Mouse (Mus musculus): ENCODE measurements at regions not wholly inside any gene's neighbourhood (a gene's known extent, or its start where the extent isn't known, plus 50 kb on each side); places are given as distances from the start of the nearest gene placed in this dataset.

DNA sequence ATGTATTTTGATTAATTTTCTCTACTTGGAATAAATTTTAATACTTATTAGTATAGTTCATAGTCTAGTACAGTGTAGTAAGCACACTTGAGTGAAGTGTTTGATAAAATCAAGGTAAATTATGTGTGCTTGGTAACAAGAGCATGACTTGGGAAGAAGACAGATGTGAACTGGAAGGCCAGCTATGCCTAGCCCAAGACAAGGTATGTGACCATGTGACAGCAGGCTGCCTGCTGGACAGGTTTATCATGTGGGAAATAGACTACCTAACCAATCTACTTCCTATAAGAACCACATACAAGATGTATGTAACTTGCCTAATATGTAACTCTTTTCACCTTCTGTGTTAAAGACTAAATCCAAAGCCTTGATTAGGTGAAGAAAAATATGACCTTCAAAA, 122.5 kb downstream of the Areg start:
- Histone ChIP-seq H3K27me3 (ENCODE audit: control insufficient read depth, insufficient read depth, low read length) (no peaks in the 10 kb centered on the region), H3K4me1 (ENCODE audit: control insufficient read depth, insufficient read depth, low read length) (no peaks in the 10 kb centered on the region), H3K4me2 (replicated peaks; ENCODE audit: low read depth, low read length) (no peak overlapping the region), H3K4me3 (ENCODE audit: low read length) (no peak overlapping the region), H3K9me3 (ENCODE audit: control insufficient read depth, low read length) (no peaks in the 10 kb centered on the region), H3K27ac (ENCODE audit: low read depth, low read length) (no peak overlapping the region), H3K9ac (ENCODE audit: low read depth, low read length) (no peak overlapping the region), H3K36me3 (ENCODE audit: control insufficient read depth, insufficient read depth, low read length) (no peaks in the 10 kb centered on the region)
- ATAC-seq (ENCODE audit: low FRiP score, low TSS enrichment): no peak

DNA sequence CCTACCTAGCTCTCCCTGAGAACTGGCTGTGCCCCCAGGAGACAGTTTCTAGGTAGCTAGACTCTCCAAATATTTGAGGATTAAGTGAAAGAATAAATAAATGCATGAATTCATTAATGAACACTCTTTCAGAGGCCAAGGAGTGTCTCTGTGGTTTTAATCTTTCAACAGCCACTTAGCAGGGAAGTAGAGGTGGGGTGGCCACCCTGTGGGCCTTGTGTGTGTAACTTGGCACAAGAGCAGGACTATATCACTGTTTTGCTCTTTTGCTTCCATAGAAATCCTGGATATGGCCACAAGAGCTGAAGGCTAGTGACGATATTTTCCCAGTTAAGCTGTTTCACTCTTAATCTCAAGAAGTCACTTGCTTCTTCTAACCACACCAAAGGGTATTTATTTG, 123.1 kb downstream of the Areg start:
- Histone ChIP-seq H3K9me3 (ENCODE audit: control insufficient read depth, low read length) (no peaks in the 10 kb centered on the region), H3K4me2 (replicated peaks; ENCODE audit: low read depth, low read length) (no peak overlapping the region), H3K4me1 (ENCODE audit: control insufficient read depth, insufficient read depth, low read length) (no peaks in the 10 kb centered on the region), H3K4me3 (ENCODE audit: low read length) (no peak overlapping the region), H3K9ac (ENCODE audit: low read depth, low read length) (no peak overlapping the region), H3K27me3 (ENCODE audit: control insufficient read depth, insufficient read depth, low read length) (no peaks in the 10 kb centered on the region), H3K27ac (ENCODE audit: low read depth, low read length) (no peak overlapping the region), H3K36me3 (ENCODE audit: control insufficient read depth, insufficient read depth, low read length) (no peaks in the 10 kb centered on the region)
- WGBS: 90% methylated on average over 1 of the region's 1 CpGs
- no peak for ATAC-seq (ENCODE audit: low FRiP score, low TSS enrichment)

DNA sequence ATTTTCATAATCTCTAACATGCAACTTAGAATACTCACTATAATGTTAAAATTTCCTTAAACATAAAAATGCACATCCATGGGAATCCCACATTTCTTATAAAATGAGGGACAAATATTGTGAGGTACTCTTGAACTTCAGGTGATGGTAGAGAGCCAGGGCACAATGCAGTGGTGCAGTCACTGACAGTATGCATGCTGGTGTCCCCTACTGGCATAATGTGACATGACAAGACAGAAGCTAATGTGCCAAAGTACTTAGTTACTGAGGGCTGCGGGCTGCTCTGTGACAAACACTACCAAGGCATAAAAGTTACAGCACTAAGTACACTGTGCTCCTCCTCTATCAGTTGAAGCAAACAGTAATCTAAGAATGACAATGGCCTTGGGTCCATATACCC, 131.3 kb downstream of the Areg start:
- Histone ChIP-seq H3K9ac (ENCODE audit: low read depth, low read length) (no peak overlapping the region), H3K27me3 (ENCODE audit: control insufficient read depth, insufficient read depth, low read length) (no peaks in the 10 kb centered on the region), H3K9me3 (ENCODE audit: control insufficient read depth, low read length) (no peaks in the 10 kb centered on the region), H3K36me3 (ENCODE audit: control insufficient read depth, insufficient read depth, low read length) (no peaks in the 10 kb centered on the region), H3K4me2 (replicated peaks; ENCODE audit: low read depth, low read length) (no peak overlapping the region), H3K4me1 (ENCODE audit: control insufficient read depth, insufficient read depth, low read length) (no peaks in the 10 kb centered on the region), H3K4me3 (ENCODE audit: low read length) (no peak overlapping the region), H3K27ac (ENCODE audit: low read depth, low read length) (no peak overlapping the region)
- no peak for ATAC-seq (ENCODE audit: low FRiP score, low TSS enrichment)
- WGBS: 67% methylated on average over 1 of the region's 1 CpGs

DNA sequence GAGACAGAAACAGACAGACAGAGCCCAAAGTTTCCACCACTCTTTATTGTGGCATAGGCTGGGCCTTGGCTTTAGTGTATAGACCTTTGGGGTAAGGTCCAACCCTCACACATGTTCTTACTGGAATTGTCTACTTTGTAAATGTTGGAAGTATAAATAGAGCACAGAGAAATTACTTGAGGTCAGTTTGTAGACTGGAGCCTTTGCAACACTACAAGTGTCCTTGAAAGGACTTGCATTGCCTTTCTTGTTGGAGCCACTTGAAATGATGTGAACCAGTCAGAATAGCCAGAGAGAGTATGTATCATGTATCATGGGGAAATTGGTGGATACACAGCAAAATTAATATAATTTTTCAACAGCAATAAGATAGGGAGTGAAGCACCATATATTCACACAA, 131.4 kb downstream of the Btc start:
- Histone ChIP-seq H3K27me3 (ENCODE audit: control insufficient read depth, insufficient read depth, low read length) (no peaks in the 10 kb centered on the region), H3K4me3 (ENCODE audit: low read length) (no peak overlapping the region), H3K27ac (ENCODE audit: low read depth, low read length) (no peak overlapping the region), H3K36me3 (ENCODE audit: control insufficient read depth, insufficient read depth, low read length) (no peaks in the 10 kb centered on the region), H3K9ac (ENCODE audit: low read depth, low read length) (no peak overlapping the region), H3K4me1 (ENCODE audit: control insufficient read depth, insufficient read depth, low read length) (no peaks in the 10 kb centered on the region), H3K4me2 (replicated peaks; ENCODE audit: low read depth, low read length) (no peak overlapping the region), H3K9me3 (ENCODE audit: control insufficient read depth, low read length) (no peaks in the 10 kb centered on the region)
- no peak for ATAC-seq (ENCODE audit: low FRiP score, low TSS enrichment)

DNA sequence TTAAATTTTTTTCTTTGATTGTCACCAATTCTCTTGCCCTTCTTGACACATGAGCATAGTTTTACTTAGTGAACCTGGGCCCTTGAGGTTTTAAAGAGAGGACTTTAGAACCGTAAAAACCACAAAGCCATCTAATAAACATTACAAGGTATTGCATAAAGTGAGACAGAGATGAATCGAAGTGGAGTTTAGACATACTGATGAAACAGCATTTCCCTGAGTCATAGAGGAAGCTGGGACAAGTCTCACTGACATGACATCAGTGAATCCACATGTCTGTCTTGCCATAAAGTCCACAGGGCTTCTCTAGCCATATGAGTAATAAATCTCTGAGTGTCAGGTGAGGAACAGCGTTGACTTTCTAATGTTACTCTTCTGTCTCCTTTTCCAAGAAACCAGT, 128.4 kb downstream of the Btc start:
- no peak overlapping the region for H3K27ac ChIP-seq (ENCODE audit: low read depth, low read length)
- no peaks in the 10 kb centered on the region for H3K9me3 ChIP-seq (ENCODE audit: control insufficient read depth, low read length)
- H3K9ac ChIP-seq (ENCODE audit: low read depth, low read length): no peak overlapping the region
- no peak for ATAC-seq (ENCODE audit: low FRiP score, low TSS enrichment)
- no peaks in the 10 kb centered on the region for H3K36me3 ChIP-seq (ENCODE audit: control insufficient read depth, insufficient read depth, low read length)
- H3K4me3 ChIP-seq (ENCODE audit: low read length): no peak overlapping the region
- no peaks in the 10 kb centered on the region for H3K27me3 ChIP-seq (ENCODE audit: control insufficient read depth, insufficient read depth, low read length)
- WGBS: 76% methylated on average over 3 of the region's 3 CpGs
- no peak overlapping the region for H3K4me2 ChIP-seq (replicated peaks; ENCODE audit: low read depth, low read length)
- no peaks in the 10 kb centered on the region for H3K4me1 ChIP-seq (ENCODE audit: control insufficient read depth, insufficient read depth, low read length)

DNA sequence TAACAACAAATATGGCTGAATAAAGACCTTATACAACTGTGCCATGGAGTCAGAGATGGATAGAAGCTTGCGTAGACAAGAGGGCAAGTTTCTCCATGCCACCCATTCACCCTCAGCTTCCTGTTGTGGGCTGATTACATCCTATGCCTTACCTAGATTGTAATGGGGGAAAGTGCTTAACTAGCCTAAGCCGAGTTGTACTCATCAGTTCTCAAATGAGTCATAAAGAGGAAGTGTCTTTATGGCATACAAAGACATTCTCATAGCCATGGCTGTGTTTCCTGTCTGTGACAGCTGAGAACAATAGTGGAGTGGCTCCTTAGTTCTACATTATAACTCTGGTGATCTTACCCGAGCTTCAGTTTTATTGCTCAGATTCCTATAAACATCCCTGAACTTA, 124.3 kb downstream of the Btc start:
- ATAC-seq (ENCODE audit: low FRiP score, low TSS enrichment): no peak
- 73% methylated on average over 3 of the region's 3 CpGs for WGBS
- Histone ChIP-seq H3K36me3 (ENCODE audit: control insufficient read depth, insufficient read depth, low read length) (no peaks in the 10 kb centered on the region), H3K4me3 (ENCODE audit: low read length) (no peak overlapping the region), H3K27me3 (ENCODE audit: control insufficient read depth, insufficient read depth, low read length) (no peaks in the 10 kb centered on the region), H3K4me2 (replicated peaks; ENCODE audit: low read depth, low read length) (no peak overlapping the region), H3K9me3 (ENCODE audit: control insufficient read depth, low read length) (no peaks in the 10 kb centered on the region), H3K9ac (ENCODE audit: low read depth, low read length) (no peak overlapping the region), H3K4me1 (ENCODE audit: control insufficient read depth, insufficient read depth, low read length) (no peaks in the 10 kb centered on the region), H3K27ac (ENCODE audit: low read depth, low read length) (no peak overlapping the region)

DNA sequence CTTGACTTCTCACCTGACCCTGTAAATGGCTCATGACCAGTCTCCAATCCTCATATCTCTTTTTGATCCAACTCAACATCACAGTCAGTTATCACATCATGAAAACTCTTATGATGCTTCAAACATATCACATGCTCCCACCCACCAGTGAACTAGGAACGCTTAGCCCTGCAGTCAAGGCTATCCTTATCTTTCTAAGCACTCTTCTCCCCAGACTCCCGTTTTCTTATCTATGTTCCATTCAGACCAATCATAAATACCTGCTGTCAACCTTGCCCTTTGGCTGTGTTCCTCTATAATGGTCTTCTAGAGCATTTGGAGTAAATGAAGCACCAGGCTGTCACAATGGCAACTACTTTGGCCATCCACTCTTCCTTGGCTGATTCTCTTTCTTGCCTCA, 123.3 kb downstream of the Btc start:
- ATAC-seq (ENCODE audit: low FRiP score, low TSS enrichment): no peak
- no peaks in the 10 kb centered on the region for H3K4me1 ChIP-seq (ENCODE audit: control insufficient read depth, insufficient read depth, low read length)
- no peak overlapping the region for H3K4me2 ChIP-seq (replicated peaks; ENCODE audit: low read depth, low read length)
- no peaks in the 10 kb centered on the region for H3K36me3 ChIP-seq (ENCODE audit: control insufficient read depth, insufficient read depth, low read length)
- H3K9me3 ChIP-seq (ENCODE audit: control insufficient read depth, low read length): no peaks in the 10 kb centered on the region
- H3K9ac ChIP-seq (ENCODE audit: low read depth, low read length): no peak overlapping the region
- H3K4me3 ChIP-seq (ENCODE audit: low read length): no peak overlapping the region
- H3K27me3 ChIP-seq (ENCODE audit: control insufficient read depth, insufficient read depth, low read length): no peaks in the 10 kb centered on the region
- 72% methylated on average over 2 of the region's 2 CpGs for WGBS
- H3K27ac ChIP-seq (ENCODE audit: low read depth, low read length): no peak overlapping the region

DNA sequence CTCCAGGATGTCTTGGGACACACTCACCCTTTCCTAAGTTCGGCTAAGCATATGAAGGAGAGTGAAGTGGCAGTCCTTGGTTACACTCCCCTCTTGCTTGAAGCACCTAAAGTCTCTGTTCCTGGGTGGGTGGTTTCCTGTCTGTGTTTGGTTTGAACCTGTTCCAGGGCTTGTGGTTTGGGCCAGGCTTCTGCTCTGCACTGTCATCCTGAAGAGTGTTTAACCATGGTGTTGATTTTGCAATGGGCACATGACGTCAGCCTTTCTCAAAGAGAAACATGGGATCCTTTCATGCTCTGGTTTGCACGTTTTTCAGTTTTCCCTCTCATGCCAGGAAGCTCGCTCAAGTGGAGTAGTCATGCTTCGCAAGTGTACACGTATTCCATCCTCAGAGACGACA, 119.8 kb downstream of the Btc start:
- Histone ChIP-seq H3K27ac (ENCODE audit: low read depth, low read length) (no peak overlapping the region), H3K27me3 (ENCODE audit: control insufficient read depth, insufficient read depth, low read length) (no peaks in the 10 kb centered on the region), H3K36me3 (ENCODE audit: control insufficient read depth, insufficient read depth, low read length) (no peaks in the 10 kb centered on the region), H3K9ac (ENCODE audit: low read depth, low read length) (no peak overlapping the region), H3K4me1 (ENCODE audit: control insufficient read depth, insufficient read depth, low read length) (no peaks in the 10 kb centered on the region), H3K9me3 (ENCODE audit: control insufficient read depth, low read length) (no peaks in the 10 kb centered on the region), H3K4me3 (ENCODE audit: low read length) (no peak overlapping the region), H3K4me2 (replicated peaks; ENCODE audit: low read depth, low read length) (no peak overlapping the region)
- ATAC-seq (ENCODE audit: low FRiP score, low TSS enrichment): no peak
- WGBS: 73% methylated on average over 7 of the region's 7 CpGs

DNA sequence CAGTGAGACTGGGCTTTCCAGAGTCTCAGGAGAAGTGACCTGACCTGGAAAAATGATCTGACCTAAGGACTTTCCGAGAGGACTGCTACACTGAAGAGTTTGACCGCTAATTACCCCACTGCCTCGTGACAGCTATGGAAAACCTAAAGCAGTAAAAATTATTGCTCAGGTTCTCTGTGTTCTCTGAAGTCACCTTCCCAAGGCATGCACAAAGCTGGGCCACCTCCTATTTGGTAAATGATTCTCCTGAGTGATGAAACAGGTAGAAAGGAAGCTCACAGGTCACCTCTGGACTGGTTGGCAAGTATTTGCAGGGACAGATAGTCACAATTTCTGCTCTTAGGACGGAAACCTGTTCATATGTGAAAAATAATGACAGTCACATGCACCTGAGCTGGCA, 109.7 kb downstream of the Btc start:
- Histone ChIP-seq H3K27me3 (ENCODE audit: control insufficient read depth, insufficient read depth, low read length) (no peaks in the 10 kb centered on the region), H3K4me1 (ENCODE audit: control insufficient read depth, insufficient read depth, low read length) (no peaks in the 10 kb centered on the region), H3K27ac (ENCODE audit: low read depth, low read length) (no peak overlapping the region), H3K9ac (ENCODE audit: low read depth, low read length) (no peak overlapping the region), H3K4me3 (ENCODE audit: low read length) (no peak overlapping the region), H3K9me3 (ENCODE audit: control insufficient read depth, low read length) (no peaks in the 10 kb centered on the region), H3K36me3 (ENCODE audit: control insufficient read depth, insufficient read depth, low read length) (no peaks in the 10 kb centered on the region), H3K4me2 (replicated peaks; ENCODE audit: low read depth, low read length) (no peak overlapping the region)
- ATAC-seq (ENCODE audit: low FRiP score, low TSS enrichment): no peak
- WGBS: 28% methylated on average over 4 of the region's 4 CpGs

DNA sequence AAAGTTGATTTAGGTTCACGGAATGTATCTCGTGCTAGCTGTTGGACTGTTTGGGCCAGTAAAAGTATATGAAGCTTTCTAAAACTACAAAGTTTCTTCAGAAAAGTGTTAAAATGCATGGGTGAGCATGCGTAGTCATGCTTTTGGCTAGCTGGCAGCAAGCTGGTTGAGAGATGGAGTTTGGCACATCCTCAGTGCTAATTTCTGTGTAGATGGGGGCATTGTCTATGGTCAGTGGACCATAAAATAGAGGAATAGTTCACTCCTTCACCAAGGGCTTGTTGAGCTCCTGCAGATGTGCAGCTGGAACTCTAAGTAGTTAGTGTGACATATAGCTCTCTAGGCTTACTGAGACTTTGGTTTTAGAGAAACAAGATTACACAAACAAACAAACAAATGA, 107.8 kb downstream of the Btc start:
- Histone ChIP-seq H3K36me3 (ENCODE audit: control insufficient read depth, insufficient read depth, low read length) (no peaks in the 10 kb centered on the region), H3K27ac (ENCODE audit: low read depth, low read length) (no peak overlapping the region), H3K9ac (ENCODE audit: low read depth, low read length) (no peak overlapping the region), H3K4me2 (replicated peaks; ENCODE audit: low read depth, low read length) (no peak overlapping the region), H3K4me1 (ENCODE audit: control insufficient read depth, insufficient read depth, low read length) (no peaks in the 10 kb centered on the region), H3K9me3 (ENCODE audit: control insufficient read depth, low read length) (no peaks in the 10 kb centered on the region), H3K4me3 (ENCODE audit: low read length) (no peak overlapping the region), H3K27me3 (ENCODE audit: control insufficient read depth, insufficient read depth, low read length) (no peaks in the 10 kb centered on the region)
- WGBS: 76% methylated on average over 3 of the region's 3 CpGs
- no peak for ATAC-seq (ENCODE audit: low FRiP score, low TSS enrichment)
